Mouse (Mus musculus): Measurements from ENCODE around the gene Ntsr2. TPM values are rescaled to one million over a fixed set of nuclear protein-coding genes. Genes with fewer than 3 reads are reported as not detected.

The Ntsr2 gene
- total RNA-seq, 1 experiment from 2014 or later, result not detected

Other genes with a start within 250 kb of the Ntsr2 start
- 32.5 to 104 TPM (median 38.1 TPM) in 3 replicates for gene Lpin1, start 42.4 kb upstream of the Ntsr2 start, total RNA-seq (2017)
- gene Greb1, start 147.5 kb downstream of the Ntsr2 start, total RNA-seq (2017), result not detected in 3 replicates
- 6.2 to 12.3 TPM (median 8.9 TPM) in 3 replicates for gene E2f6, start 157.6 kb downstream of the Ntsr2 start, total RNA-seq (2017)
- gene Rock2, start 241.5 kb downstream of the Ntsr2 start, total RNA-seq (2017), result 78.4 to 114 TPM (median 84.2 TPM) in 3 replicates

All from monocyte, adult 5-6 weeks (primary cell).